Mouse (Mus musculus): ENCODE data around the gene Plxnb3.

DNA sequence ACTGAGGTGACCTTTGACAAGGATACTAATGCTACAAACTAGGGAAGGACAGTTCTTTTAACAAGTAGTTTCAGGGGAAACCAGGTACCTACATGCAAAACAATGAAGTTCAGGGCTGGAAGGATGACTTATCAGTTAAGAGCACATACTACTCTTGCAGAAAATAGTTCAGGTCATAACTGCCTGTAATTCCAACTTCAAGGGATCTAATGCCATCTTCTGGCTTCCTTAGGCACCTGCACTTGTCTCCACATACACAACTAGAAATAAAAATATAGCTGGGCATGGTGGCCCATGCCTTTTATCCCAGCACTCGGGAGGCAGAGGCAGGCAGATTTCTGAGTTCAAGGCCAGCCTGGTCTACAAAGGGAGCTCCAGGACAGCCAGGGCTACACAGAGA lies 7.9 kb upstream of the Plxnb3 start:
- no peak for TF ChIP-seq POLR2A (IDR thresholded peaks at IDR 0.05; ENCODE audit: insufficient read length, low read depth)
- no peak for TF ChIP-seq USF1 (IDR thresholded peaks at IDR 0.05; ENCODE audit: low read depth)
- no peak for TF ChIP-seq E2F4 (IDR thresholded peaks at IDR 0.05; ENCODE audit: insufficient read depth)
- no peak for TF ChIP-seq TCF12 (IDR thresholded peaks at IDR 0.05; ENCODE audit: insufficient read depth, poor library complexity, severe bottlenecking)
- TF ChIP-seq POLR2AphosphoS2 (IDR thresholded peaks at IDR 0.05; ENCODE audit: insufficient read length, low read depth): no peak
- no peak for TF ChIP-seq REST (IDR thresholded peaks at IDR 0.05; ENCODE audit: insufficient read depth, insufficient read length)
- no peak for TF ChIP-seq MAX (IDR thresholded peaks at IDR 0.05; ENCODE audit: low read depth)
- no peak for TF ChIP-seq CEBPB (IDR thresholded peaks at IDR 0.05; ENCODE audit: insufficient read depth, poor library complexity, severe bottlenecking)

Data from myocyte (in vitro differentiated cells).